Mouse (Mus musculus) natural killer cell, adult 2 months (primary cell): ENCODE measurements around the gene Dgcr6.
"Not testable (repeated sequence)": the region's sequence is repeated elsewhere in the genome, so short reads cannot be mapped to it uniquely, and the experiment has no call there.

Source experiments
- DNase-seq, 2 experiments: peaks; one replicate each; pipeline ENCODE4 v3.0.0; 2022; ENCODE audit warnings: low spot score in 2 of 2

The Dgcr6 gene

GRCm38 (mm10) chr16:18052731-18053202, at the start of gene Dgcr6:
Dgcr6 (plus strand) TSS chr16:18052860.
- peak; percentile 28 to 45 for DNase-seq

GRCm38 (mm10) chr16:18004589-18004988, 48.1 kb upstream of the Dgcr6 start:
- DNase-seq, result no peak

DNA sequence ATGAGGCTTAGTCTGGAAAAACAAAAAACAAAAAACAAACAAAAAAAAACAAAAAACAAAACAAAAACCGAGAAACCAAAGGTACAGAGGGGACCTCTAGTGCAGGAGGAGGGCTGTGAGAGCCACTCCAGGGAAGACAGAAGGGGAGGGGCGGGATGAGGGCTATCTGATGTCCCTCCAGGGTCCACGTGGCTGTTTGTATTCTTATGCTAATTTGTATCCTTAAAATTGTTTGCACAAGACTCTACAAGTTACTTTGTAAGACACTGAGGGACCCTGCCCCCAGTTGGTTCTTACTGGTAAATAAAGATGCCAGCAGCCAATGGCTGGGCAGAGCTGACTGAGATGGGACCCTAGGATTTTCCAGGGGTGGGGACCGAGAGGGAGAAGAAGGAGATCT, 45.6 kb upstream of the Dgcr6 start:
- DNase-seq, result no peak

- DNase-seq, result no peak
Measured at GRCm38 (mm10) chr16:18011101-18011500, 41.6 kb upstream of the Dgcr6 start.

GRCm38 (mm10) chr16:18016482-18016881, 36.2 kb upstream of the Dgcr6 start:
- not testable (repeated sequence) for DNase-seq

- DNase-seq, result no peak
Measured at GRCm38 (mm10) chr16:18022780-18023557, 29.7 kb upstream of the Dgcr6 start.

GRCm38 (mm10) chr16:18027371-18027770, 25.3 kb upstream of the Dgcr6 start:
- DNase-seq, result no peak

GRCm38 (mm10) chr16:18031752-18032151, 20.9 kb upstream of the Dgcr6 start:
- DNase-seq, result peak in 1 of 2 experiments; percentile 9

DNA sequence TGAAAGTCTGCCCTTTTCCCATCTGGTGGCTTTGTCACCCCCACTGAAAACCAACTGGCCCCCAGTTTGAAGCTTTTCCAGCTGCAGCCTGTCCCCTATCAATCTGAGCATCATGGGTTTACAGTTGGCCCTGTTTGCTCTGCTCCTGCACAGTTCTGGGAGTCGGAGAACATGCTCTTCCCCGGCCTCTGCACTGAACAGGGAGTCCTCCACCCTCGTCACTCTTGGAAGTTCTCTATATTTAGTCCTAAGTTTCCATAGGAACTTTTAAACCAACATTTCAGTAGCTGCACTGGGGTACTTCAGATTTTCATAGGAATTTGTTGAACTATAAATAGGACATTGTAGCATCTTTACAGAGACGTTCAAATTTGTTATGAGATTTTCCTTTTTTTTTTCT, 19.4 kb upstream of the Dgcr6 start:
- no peak for DNase-seq

- no peak for DNase-seq
Measured at GRCm38 (mm10) chr16:18034286-18034685, 18.4 kb upstream of the Dgcr6 start.

GRCm38 (mm10) chr16:18036425-18036955, 16.2 kb upstream of the Dgcr6 start:
- DNase-seq, result peak; percentile 65 to 79

DNA sequence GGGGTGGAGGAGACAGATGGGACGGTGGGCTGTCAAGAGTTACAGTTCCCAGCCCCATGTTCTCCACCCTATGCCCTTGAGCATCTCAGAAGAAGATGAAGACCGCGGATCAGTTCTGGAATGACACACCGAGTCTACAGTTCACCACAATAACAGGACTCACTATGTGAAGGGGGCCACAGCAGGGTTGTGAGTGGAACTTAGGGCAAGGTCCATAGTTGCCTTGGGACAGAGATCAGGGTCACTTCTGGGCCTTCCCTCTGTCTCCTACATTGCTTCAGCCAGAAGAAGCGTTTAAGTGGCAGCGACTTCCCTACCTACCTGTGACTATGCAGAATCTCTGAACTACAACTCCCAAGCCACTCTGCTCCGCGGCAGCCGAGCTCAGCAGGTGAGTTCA, 15.6 kb upstream of the Dgcr6 start:
- no peak for DNase-seq

- DNase-seq, result no peak
Measured at GRCm38 (mm10) chr16:18044991-18045390, 7.7 kb upstream of the Dgcr6 start.

DNA sequence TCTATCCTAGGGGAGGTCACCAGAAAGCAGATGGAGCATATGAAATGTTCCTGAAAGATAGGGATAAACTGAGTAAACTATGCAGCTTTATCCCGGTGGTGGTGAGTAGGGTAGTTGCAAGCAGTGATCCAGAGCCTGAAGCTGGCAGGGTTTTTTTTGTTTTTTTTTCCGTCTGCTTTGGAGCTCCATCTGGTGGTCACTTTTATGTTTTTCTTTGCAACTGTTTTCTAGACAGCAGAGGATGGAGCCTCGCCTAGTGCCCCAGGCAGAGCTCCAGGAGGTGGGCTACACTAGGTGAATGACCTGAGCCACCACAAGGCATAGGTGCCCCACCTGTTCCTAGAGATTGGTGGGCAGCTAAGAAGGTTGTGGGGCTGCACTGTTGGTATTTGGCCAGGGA, 5.0 kb upstream of the Dgcr6 start:
- peak in 1 of 2 experiments; percentile 39 for DNase-seq

DNA sequence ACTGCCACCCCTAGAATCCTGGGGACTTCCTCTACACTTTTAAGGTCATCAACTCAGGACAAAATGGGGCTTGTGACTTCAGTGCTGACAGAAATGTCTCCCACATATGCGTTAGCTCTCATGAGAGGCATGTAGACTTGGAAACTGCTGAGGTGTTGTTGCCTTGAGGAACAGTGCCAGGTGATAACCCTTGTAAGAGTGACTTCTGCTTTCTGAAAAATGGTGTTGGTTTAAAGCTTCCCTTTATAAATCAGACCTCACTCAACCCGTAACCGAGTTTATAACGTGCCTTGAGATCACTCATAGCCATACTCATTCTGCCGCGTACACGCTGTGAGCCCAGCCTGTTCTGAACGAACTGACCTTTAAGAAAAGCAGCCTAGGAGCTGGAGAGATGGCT, 4.6 kb upstream of the Dgcr6 start:
- peak in 1 of 2 experiments; percentile 22 for DNase-seq

GRCm38 (mm10) chr16:18052322-18052721, 338 bp upstream of the Dgcr6 start:
- DNase-seq, result no peak

DNA sequence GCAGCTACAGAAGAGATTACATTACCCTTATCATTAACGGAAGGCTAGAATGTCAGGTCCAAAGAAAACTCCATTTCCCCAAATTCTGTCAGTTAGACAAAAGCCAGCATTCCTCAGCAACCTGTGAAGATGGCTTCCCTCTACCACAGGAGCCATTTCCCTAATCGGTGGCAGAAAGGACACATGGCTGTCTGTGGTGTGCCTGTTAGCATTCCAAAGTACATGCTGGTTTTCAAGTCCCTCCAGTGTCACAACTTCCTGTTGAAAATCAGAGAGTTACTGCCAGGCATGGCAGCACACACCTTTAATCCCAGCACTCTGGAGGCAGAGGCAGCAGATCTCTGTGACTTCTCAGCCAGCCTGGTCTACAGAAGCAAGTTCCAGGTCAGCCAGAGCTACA, 3.6 kb downstream of the Dgcr6 start:
- DNase-seq, result no peak

DNA sequence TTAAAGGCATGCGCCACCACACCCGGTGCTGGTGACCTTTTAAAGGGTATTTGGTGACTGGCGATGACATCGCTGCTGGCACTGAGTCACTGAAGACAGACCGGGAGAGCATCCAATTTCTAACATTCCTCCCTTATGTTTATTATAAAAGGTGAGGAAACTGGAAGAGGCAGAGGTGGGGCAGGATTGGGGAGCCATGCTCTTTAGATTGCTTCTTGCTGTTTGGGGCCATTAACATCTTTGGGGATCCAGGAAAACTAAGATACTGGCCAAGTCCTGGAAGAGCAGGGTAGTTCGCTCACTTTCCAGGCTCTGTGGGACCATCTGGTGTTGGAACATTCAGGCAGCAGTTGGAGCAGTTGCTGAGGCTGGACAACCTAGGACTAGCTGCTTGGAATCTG, 5.7 kb downstream of the Dgcr6 start:
- DNase-seq, result no peak

GRCm38 (mm10) chr16:18059243-18059642, 6.6 kb downstream of the Dgcr6 start:
- no peak for DNase-seq

DNA sequence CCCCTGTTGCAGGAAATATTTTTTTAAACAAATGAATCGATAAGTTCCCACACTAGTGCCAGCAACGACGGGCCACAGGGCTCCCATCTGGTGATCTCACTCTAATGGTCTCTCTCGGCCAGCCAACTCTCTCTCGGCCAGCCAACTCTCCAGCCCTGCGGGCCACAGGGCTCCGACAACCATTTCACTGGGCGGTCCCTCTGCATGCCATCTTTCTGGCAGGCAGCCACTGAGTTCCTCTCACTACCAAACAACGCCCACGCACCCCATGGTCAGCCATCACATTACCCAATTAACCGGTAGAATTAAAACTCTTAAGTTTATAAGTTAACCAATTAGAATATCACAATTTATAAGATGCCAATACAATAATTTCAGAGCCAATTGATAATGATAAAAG, 8.5 kb downstream of the Dgcr6 start:
- DNase-seq, result no peak

- peak; percentile 79 to 86 for DNase-seq
Measured at GRCm38 (mm10) chr16:18066060-18067009, 13.7 kb downstream of the Dgcr6 start.

DNA sequence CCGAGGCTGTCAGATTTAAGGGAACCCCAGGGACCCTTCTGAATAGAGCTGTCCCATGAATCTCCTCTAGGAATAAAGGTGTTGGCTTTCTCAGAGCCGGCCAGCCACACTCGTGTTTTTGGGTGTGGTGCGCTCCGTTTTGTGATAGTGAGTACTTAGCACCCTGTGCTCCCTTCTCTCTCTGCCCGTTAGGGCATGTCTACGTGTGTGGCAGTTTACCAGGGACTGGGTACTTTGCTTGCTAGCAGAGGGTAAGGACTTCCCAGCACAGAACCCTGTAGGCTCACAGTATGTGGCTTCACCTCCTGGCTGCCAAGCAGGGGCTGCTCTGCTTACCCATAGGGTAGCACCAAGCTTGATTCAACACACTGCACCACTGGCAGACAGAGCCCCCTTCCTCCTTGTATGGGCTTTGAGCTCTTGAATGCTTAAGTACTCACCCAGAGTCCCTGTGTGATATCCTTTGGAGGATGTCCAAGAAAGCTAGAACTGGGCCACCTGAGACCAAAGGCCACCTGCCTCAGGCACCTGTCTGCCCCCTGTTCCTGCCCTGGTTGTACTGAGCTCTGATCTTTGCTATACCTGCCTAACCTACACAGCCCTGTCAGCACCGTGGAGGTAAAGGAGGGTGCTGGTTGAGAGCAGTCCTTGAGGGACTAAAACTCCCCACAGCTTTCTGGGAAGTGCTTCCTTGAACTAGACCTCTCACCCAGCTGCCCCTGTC, 16.2 kb downstream of the Dgcr6 start:
- no peak for DNase-seq
